Mouse (Mus musculus) bone marrow, adult 2 months (tissue): Measurements from ENCODE around the gene Mob1a.

Source experiments
- CTCF ChIP-seq: fragments of 200-500 bp; IDR thresholded peaks from 2 replicates; pipeline ENCODE4 v1.5.1; 2011; ENCODE audit warnings: low read length, control low read depth; ENCODE audit not compliant: control insufficient read depth, insufficient read depth
- POLR2A ChIP-seq: fragments of 200-500 bp; IDR thresholded peaks from 2 replicates; pipeline ENCODE4 v1.6.1; 2011; ENCODE audit warnings: low read depth, mild to moderate bottlenecking, control low read depth, low read length, borderline replicate concordance; ENCODE audit not compliant: control insufficient read depth

DNA sequence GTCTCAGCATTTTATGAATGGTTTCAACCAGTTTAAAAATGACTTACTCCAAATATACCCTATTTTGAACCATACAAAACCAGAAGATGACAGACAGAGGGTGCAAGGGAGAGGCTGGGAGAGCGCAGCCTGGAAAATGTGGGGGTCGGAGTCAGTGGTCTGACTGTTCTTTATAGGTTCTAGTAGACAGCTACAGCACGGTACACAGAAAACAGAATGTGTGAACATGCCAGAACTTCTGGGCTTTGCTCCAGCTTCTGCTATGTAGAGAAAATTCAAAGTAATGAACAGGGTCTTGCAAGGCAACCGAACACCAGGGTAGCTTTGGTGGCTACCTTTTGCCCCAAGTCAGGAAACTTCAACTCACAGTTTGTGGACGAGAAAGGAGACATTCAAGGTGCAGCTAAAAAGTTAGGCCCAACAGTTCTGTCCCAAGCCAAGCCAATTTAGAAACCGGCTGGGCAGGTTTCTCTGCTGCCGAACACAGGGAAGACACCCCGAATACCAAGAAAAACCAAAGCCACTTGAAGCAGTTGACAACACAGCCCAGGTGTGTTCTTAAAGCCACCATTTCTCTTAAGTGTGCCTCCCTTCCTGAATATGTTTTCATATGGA, 66.5 kb downstream of the Mob1a start:
- TF ChIP-seq POLR2A (no peak), CTCF (no peak)
